In genomic region chr10:58663417-58663816, GRCm38 (mm10) we compare ENCODE assay signal across 10 mouse cellular contexts. TPM values are rescaled to one million over a fixed set of nuclear protein-coding genes. Genes with fewer than 3 reads are reported as not detected.
DNase-seq lines count a peak whose midpoint lies in the region; ATAC-seq and TF ChIP-seq lines count a peak whose summit lies in the region.
"Had no signal": no experiment of that assay in that cellular context is flagged by ENCODE, and none has a peak within 500 bp of the region (broad histone marks: within the 10 kb centered on the region; RNA-seq: fewer than 3 reads in every experiment).

No protein-coding gene starts in this region.

- no peak overlapping the region for H3K27ac ChIP-seq in neural tube, embryonic 15.5 days (replicated peaks)
- H3K27ac ChIP-seq: liver, embryonic 13.5 days had no signal

- no peaks in the 10 kb centered on the region for H3K27me3 ChIP-seq in Patski
- H3K27me3 ChIP-seq in neural tube, embryonic 15.5 days (replicated peaks), result no peaks in the 10 kb centered on the region
- H3K27me3 ChIP-seq: liver, embryonic 13.5 days had no signal

- intact Hi-C loops in heart, postnatal 10 days (cut with DNase I), result no loop called here

- no peak overlapping the region for H3K9ac ChIP-seq in neural tube, embryonic 15.5 days (replicated peaks)
- H3K9ac ChIP-seq: liver, embryonic 13.5 days had no signal

- DNase-seq in kidney, postnatal 10 days, result peak; percentile 18
- no peak for DNase-seq in kidney, adult 9 months
- peak; percentile 70 for DNase-seq in Muller cell, postnatal 12 days (ENCODE audit: inconsistent ontology term)
- DNase-seq in Patski (ENCODE audit: low read depth, low spot score), result no peak
- peak; percentile 73 to 75 for DNase-seq in heart, postnatal 10 days
- no peak for DNase-seq in embryo, embryonic 10 days (ENCODE audit: low spot score)
- DNase-seq: liver, embryonic 13.5 days had no signal

- ATAC-seq in Patski, result peak; percentile 48
- no peak for ATAC-seq in neural tube, embryonic 15.5 days (ENCODE audit: low FRiP score)

- CTCF ChIA-PET in Patski (lab: Charles Lee), result interaction anchor here (1.7 kb wide), 2 partner anchors 11 to 105 kb away, joined by 3 to 4 read pairs; no protein-coding TSS in a partner anchor

- no peak overlapping the region for H3K4me3 ChIP-seq in neural tube, embryonic 15.5 days (replicated peaks)
- H3K4me3 ChIP-seq: liver, embryonic 13.5 days had no signal

- H3K9me3 ChIP-seq in neural tube, embryonic 15.5 days (replicated peaks), result no peaks in the 10 kb centered on the region
- H3K9me3 ChIP-seq: liver, embryonic 13.5 days had no signal

- 73% methylated on average over 6 of the region's 6 CpGs for WGBS in neural tube, embryonic 15.5 days

- H3K4me2 ChIP-seq in neural tube, embryonic 15.5 days, result no peak overlapping the region
- H3K4me2 ChIP-seq: liver, embryonic 13.5 days had no signal

- in situ Hi-C loops in Patski (cut with MboI; ENCODE audit: low pct_unique_long_range_greater_than_20kb), result no loop called here

- TF ChIP-seq CTCF in Patski (IDR thresholded peaks at IDR 0.05), result no peak

- H3K36me3 ChIP-seq in neural tube, embryonic 15.5 days, result no peaks in the 10 kb centered on the region
- H3K36me3 ChIP-seq: liver, embryonic 13.5 days had no signal

- H3K4me1 ChIP-seq in neural tube, embryonic 15.5 days, result 0 out of 2 replicates have a peak, but pooled peaks cover 5% of the 10 kb centered on the region
- H3K4me1 ChIP-seq: liver, embryonic 13.5 days had no signal

- POLR2A ChIA-PET in Patski (lab: Charles Lee), result interaction anchor here (0.9 kb wide), 1 partner anchor 9 kb away, joined by 3 read pairs; no protein-coding TSS in a partner anchor

RNA-seq across cellular contexts. Expression of gene Edar, which starts 12.0 kb away (rescaled TPM):
- 0.45 TPM for polyA plus RNA-seq in Patski (2021)
- total RNA-seq in heart, postnatal 10 days (2021), result under 1 TPM; 0.64 to 0.65 TPM
- polyA plus RNA-seq in neural tube, embryonic 15.5 days (2015; fragmentation: Nextera tagmentation; extraction: Ambion mirVana), result 0.06 and 0.28 TPM in 2 replicates
- polyA plus RNA-seq: liver, embryonic 13.5 days had no signal

RNA-seq across cellular contexts. Expression of gene Gm17542, which starts 54.6 kb away (rescaled TPM):
- not detected for polyA plus RNA-seq in Patski (2021)
- not detected for total RNA-seq in heart, postnatal 10 days (2021)
- polyA plus RNA-seq in neural tube, embryonic 15.5 days (2015; fragmentation: Nextera tagmentation; extraction: Ambion mirVana), result not detected in 2 replicates
- polyA plus RNA-seq: kidney, embryonic 14.5 days; liver, embryonic 13.5 days; spleen, adult 2 months had no signal

Comparison
In these comparisons a context has a peak if more than half of its experiments do, and no peak if none do; other contexts are left out.
1. DNase-seq: peak in kidney, postnatal 10 days (single experiment), Muller cell, postnatal 12 days (single experiment) and heart, postnatal 10 days (2 of 2); none in kidney, adult 9 months (single experiment), Patski (single experiment) and embryo, embryonic 10 days (single experiment).